Mouse (Mus musculus) C2C12 (cell line): ENCODE measurements around the gene Lmln.

Experiments used
- CEBPB ChIP-seq: IDR thresholded peaks from one replicate; pipeline ENCODE4 v1.6.1; 2011; ENCODE audit warnings: low read depth, mild to moderate bottlenecking, control low read depth, moderate library complexity
- CTCF ChIP-seq: IDR thresholded peaks from one replicate; pipeline ENCODE4 v1.5.1; 2011; ENCODE audit not compliant: control insufficient read depth, insufficient read depth, insufficient read length
- MAX ChIP-seq: IDR thresholded peaks from one replicate; pipeline ENCODE4 v1.6.1; 2011; ENCODE audit warnings: mild to moderate bottlenecking, control low read depth
- MYOG ChIP-seq: IDR thresholded peaks from one replicate; pipeline ENCODE4 v1.6.1; 2011; ENCODE audit not compliant: control insufficient read depth, insufficient read length; ENCODE audit errors: extremely low read depth

DNA sequence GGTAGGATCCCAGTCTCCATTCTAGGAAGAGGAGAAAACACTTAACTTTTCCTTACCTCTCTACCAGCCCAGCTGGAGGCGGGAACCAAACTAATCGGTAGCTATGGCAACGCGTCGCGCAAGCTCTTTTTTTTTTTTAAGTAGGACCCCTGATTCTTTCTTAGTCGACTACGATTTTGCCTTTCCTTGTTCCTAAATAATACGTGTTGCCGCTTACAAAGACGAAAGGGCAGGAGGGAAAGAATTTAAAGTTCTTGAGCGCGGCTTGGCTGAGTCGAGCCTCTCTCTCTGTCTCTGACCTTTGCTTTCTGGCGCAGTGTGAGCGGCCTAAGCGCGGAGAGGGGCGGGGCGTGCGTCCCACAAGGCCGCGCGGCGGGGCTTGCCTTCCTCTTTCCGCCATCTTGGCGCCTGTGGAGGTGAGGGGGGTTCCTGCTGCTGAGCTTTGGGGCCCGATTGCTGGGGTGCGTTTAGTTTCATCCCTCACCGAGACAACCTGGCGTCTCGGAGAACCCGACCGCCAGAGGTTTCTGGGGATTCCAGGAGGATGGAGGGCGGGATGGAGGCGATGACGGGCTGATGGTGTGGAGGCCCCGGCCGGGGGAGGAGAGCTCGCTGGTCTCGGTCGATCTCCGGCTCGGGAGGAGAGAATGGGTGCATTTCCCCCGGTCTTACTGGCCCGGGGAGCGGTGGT lies 6.1 kb upstream of the Lmln start, which contains the start of the genes Iqcg and Rpl35a:
- TF ChIP-seq CTCF (no peak), CEBPB (no peak), MAX (peak; percentile 99), MYOG (no peak)
